Mouse (Mus musculus) MEL (cell line): ENCODE measurements around the gene Iqschfp. TPM values are rescaled to one million over a fixed set of nuclear protein-coding genes. Genes with fewer than 3 reads are reported as not detected.

Source experiments
- DNase-seq: peaks from one replicate; pipeline ENCODE4 v3.0.0; 2011; ENCODE audit warnings: low read depth, low spot score
- H3K27ac ChIP-seq: 2 replicates; pipeline ENCODE4 v1.5.1; 2012; ENCODE audit warnings: low read depth, mild to moderate bottlenecking, control low read depth, low read length, moderate library complexity; ENCODE audit not compliant: control insufficient read depth
- H3K27me3 ChIP-seq, 2 experiments: fragments of 150-350 bp in 1 of 2; sonication (generic) in 1 of 2; 2 replicates each; pipeline ENCODE4 v1.6.1; 2012; ENCODE audit warnings: low read length in 2 of 2, mild to moderate bottlenecking in 2 of 2, improper control_type of control experiment in 1 of 2, moderate library complexity in 1 of 2; ENCODE audit not compliant: insufficient read depth in 2 of 2, control insufficient read depth in 1 of 2
- H3K36me3 ChIP-seq, 2 experiments: 2 replicates each; pipeline ENCODE4 v1.6.1; 2012 to 2014; ENCODE audit warnings: low read length in 2 of 2, improper control_type of control experiment in 1 of 2, inconsistent platforms in 1 of 2, mild to moderate bottlenecking in 1 of 2; ENCODE audit not compliant: insufficient read depth in 2 of 2, control insufficient read depth in 1 of 2
- H3K4me1 ChIP-seq, 2 experiments: fragments of 150-350 bp in 1 of 2; sonication (generic) in 1 of 2; 2 replicates each; pipeline ENCODE4 v1.6.1; 2012; ENCODE audit warnings: low read length in 2 of 2, improper control_type of control experiment in 1 of 2, mild to moderate bottlenecking in 1 of 2; ENCODE audit not compliant: insufficient read depth in 2 of 2, control insufficient read depth in 1 of 2
- H3K4me3 ChIP-seq, 2 experiments: fragments of 150-350 bp in 1 of 2; sonication (generic) in 1 of 2; 2 replicates each; pipeline ENCODE4 v1.5.1; 2012; ENCODE audit warnings: low read depth in 2 of 2, low read length in 2 of 2, mild to moderate bottlenecking in 2 of 2, moderate library complexity in 2 of 2, control low read depth in 1 of 2, improper control_type of control experiment in 1 of 2; ENCODE audit not compliant: control insufficient read depth in 1 of 2, insufficient read depth in 1 of 2
- H3K79me2 ChIP-seq: 2 replicates; pipeline ENCODE4 v1.6.1; 2012; ENCODE audit warnings: mild to moderate bottlenecking, low read length, moderate library complexity; ENCODE audit not compliant: control insufficient read depth, poor library complexity, insufficient read depth
- H3K9ac ChIP-seq: 2 replicates; pipeline ENCODE4 v1.6.1; 2012; ENCODE audit warnings: low read depth, mild to moderate bottlenecking, control low read depth, low read length, moderate library complexity; ENCODE audit not compliant: control insufficient read depth, poor library complexity, severe bottlenecking
- H3K9me3 ChIP-seq: fragments of 150-350 bp; sonication (generic); replicated peaks from 2 replicates; pipeline ENCODE4 v1.6.1; 2012; ENCODE audit warnings: mild to moderate bottlenecking, low read length, improper control_type of control experiment, moderate library complexity; ENCODE audit not compliant: insufficient read depth
- BHLHE40 ChIP-seq: IDR thresholded peaks from 2 replicates; pipeline ENCODE4 v1.6.1; 2012; ENCODE audit warnings: low read depth, mild to moderate bottlenecking, inconsistent platforms, low read length, improper control_type of control experiment, borderline replicate concordance
- CTCF ChIP-seq, 3 experiments: IDR thresholded peaks in 2 of 3; conservative IDR thresholded peaks in 1 of 3; 2 replicates each; pipeline ENCODE4 v1.5.1; 2011 to 2012; ENCODE audit warnings: low read length in 3 of 3, low read depth in 2 of 3, mild to moderate bottlenecking in 2 of 3, improper control_type of control experiment in 1 of 3, inconsistent platforms in 1 of 3, mixed read lengths in 1 of 3, moderate library complexity in 1 of 3; ENCODE audit not compliant: control insufficient read depth in 1 of 3, insufficient read depth in 1 of 3, poor library complexity in 1 of 3, severe bottlenecking in 1 of 3
- E2F4 ChIP-seq: IDR thresholded peaks from 2 replicates; pipeline ENCODE4 v1.6.1; 2011; ENCODE audit warnings: low read depth, low read length, improper control_type of control experiment, borderline replicate concordance
- ETS1 ChIP-seq: IDR thresholded peaks from 2 replicates; pipeline ENCODE4 v1.6.1; 2012; ENCODE audit warnings: low read depth, mild to moderate bottlenecking, inconsistent platforms, low read length, improper control_type of control experiment, moderate library complexity
- GATA1 ChIP-seq: IDR thresholded peaks from 2 replicates; pipeline ENCODE4 v1.6.1; 2011; ENCODE audit warnings: low read depth, low read length, improper control_type of control experiment
- JUND ChIP-seq: IDR thresholded peaks from 2 replicates; pipeline ENCODE4 v1.6.1; 2011; ENCODE audit warnings: low read depth, mild to moderate bottlenecking, improper control_type of control experiment, low read length
- KAT2A ChIP-seq: conservative IDR thresholded peaks from 2 replicates; pipeline ENCODE4 v1.6.1; 2012; ENCODE audit warnings: low read depth, low read length, improper control_type of control experiment, inconsistent platforms
- MAFK ChIP-seq: IDR thresholded peaks from 2 replicates; pipeline ENCODE4 v1.6.1; 2011; ENCODE audit warnings: low read depth, mild to moderate bottlenecking, low read length, improper control_type of control experiment, borderline replicate concordance
- MAZ ChIP-seq: IDR thresholded peaks from 2 replicates; pipeline ENCODE4 v1.6.1; 2012; ENCODE audit warnings: low read depth, mild to moderate bottlenecking, inconsistent platforms, low read length, improper control_type of control experiment
- MEF2A ChIP-seq: IDR thresholded peaks from 2 replicates; pipeline ENCODE4 v1.6.1; 2014; ENCODE audit warnings: low read depth, mild to moderate bottlenecking, inconsistent platforms, low read length, improper control_type of control experiment; ENCODE audit not compliant: poor library complexity, insufficient replicate concordance, severe bottlenecking; ENCODE audit errors: extremely low read depth
- MYB ChIP-seq: IDR thresholded peaks from 2 replicates; pipeline ENCODE4 v1.6.1; 2011; ENCODE audit warnings: mild to moderate bottlenecking, low read depth, low read length, improper control_type of control experiment
- MYC ChIP-seq: IDR thresholded peaks from 2 replicates; pipeline ENCODE4 v1.6.1; 2011; ENCODE audit warnings: low read depth, mild to moderate bottlenecking, low read length, improper control_type of control experiment, moderate library complexity
- NELFE ChIP-seq: IDR thresholded peaks from 2 replicates; pipeline ENCODE4 v1.6.1; 2011; ENCODE audit warnings: low read depth, low read length, improper control_type of control experiment
- POLR2A ChIP-seq, 2 experiments: IDR thresholded peaks; 2 replicates each; pipeline ENCODE4 v1.6.1; 2011 to 2012; ENCODE audit warnings: low read length in 2 of 2, mild to moderate bottlenecking in 2 of 2, control low read depth in 1 of 2, improper control_type of control experiment in 1 of 2, low read depth in 1 of 2, moderate library complexity in 1 of 2; ENCODE audit not compliant: control insufficient read depth in 1 of 2, insufficient read depth in 1 of 2, poor library complexity in 1 of 2
- POLR2AphosphoS2 ChIP-seq: IDR thresholded peaks from 2 replicates; pipeline ENCODE4 v1.6.1; 2011; ENCODE audit warnings: low read length, improper control_type of control experiment
- POLR2AphosphoS5 ChIP-seq: IDR thresholded peaks from 2 replicates; pipeline ENCODE4 v1.6.1; 2012; ENCODE audit warnings: low read depth, borderline replicate concordance, mild to moderate bottlenecking, inconsistent platforms, low read length, moderate library complexity, mixed read lengths
- RAD21 ChIP-seq: IDR thresholded peaks from 2 replicates; pipeline ENCODE4 v1.6.1; 2011; ENCODE audit warnings: mild to moderate bottlenecking, low read depth, low read length, improper control_type of control experiment
- RCOR1 ChIP-seq: IDR thresholded peaks from 2 replicates; pipeline ENCODE4 v1.6.1; 2012; ENCODE audit warnings: low read depth, mild to moderate bottlenecking, inconsistent platforms, low read length, improper control_type of control experiment
- SIN3A ChIP-seq: IDR thresholded peaks from 2 replicates; pipeline ENCODE4 v1.6.1; 2012; ENCODE audit warnings: low read length, improper control_type of control experiment, inconsistent platforms
- SMC3 ChIP-seq: IDR thresholded peaks from 2 replicates; pipeline ENCODE4 v1.6.1; 2011; ENCODE audit warnings: low read depth, low read length, improper control_type of control experiment
- TAL1 ChIP-seq: IDR thresholded peaks from 2 replicates; pipeline ENCODE4 v1.6.1; 2012; ENCODE audit warnings: mild to moderate bottlenecking, inconsistent platforms, low read length, moderate library complexity, mixed read lengths
- TCF12 ChIP-seq: IDR thresholded peaks from 2 replicates; pipeline ENCODE4 v1.6.1; 2014; ENCODE audit warnings: low read depth, mild to moderate bottlenecking, inconsistent platforms, low read length, improper control_type of control experiment, moderate library complexity
- UBTF ChIP-seq: IDR thresholded peaks from 2 replicates; pipeline ENCODE4 v1.6.1; 2012; ENCODE audit warnings: low read depth, mild to moderate bottlenecking, inconsistent platforms, low read length, improper control_type of control experiment, moderate library complexity, borderline replicate concordance; ENCODE audit not compliant: insufficient read depth
- USF2 ChIP-seq, 2 experiments: IDR thresholded peaks; 2 replicates each; pipeline ENCODE4 v1.6.1; 2011 to 2012; ENCODE audit warnings: improper control_type of control experiment in 2 of 2, low read length in 2 of 2, borderline replicate concordance in 1 of 2, inconsistent platforms in 1 of 2, low read depth in 1 of 2, mild to moderate bottlenecking in 1 of 2; ENCODE audit not compliant: insufficient read depth in 1 of 2
- ZKSCAN1 ChIP-seq: IDR thresholded peaks from 2 replicates; pipeline ENCODE4 v1.6.1; 2012; ENCODE audit warnings: low read depth, mild to moderate bottlenecking, inconsistent platforms, low read length, improper control_type of control experiment, moderate library complexity
- ZNF384 ChIP-seq: IDR thresholded peaks from 2 replicates; pipeline ENCODE4 v1.6.1; 2012; ENCODE audit warnings: low read depth, mild to moderate bottlenecking, inconsistent platforms, low read length, improper control_type of control experiment
- polyA plus RNA-seq, 2 experiments: library from polyadenylated mRNA; stranded (reverse) in 1 of 2; unstranded in 1 of 2; fragments of >175 nt in 1 of 2; fragments of >200 nt in 1 of 2; gene quantifications; 2 replicates each; pipeline versions ENCODE4 v1.2.1 to v1.2.4; 2012; ENCODE audit warnings: low replicate concordance in 2 of 2, low read depth in 1 of 2; ENCODE audit not compliant: insufficient read length in 2 of 2, insufficient read depth in 1 of 2, missing spikeins in 1 of 2
- total RNA-seq: library from RNA; depleted of rRNA; stranded (reverse); fragments of 300-350 nt; gene quantifications from 2 replicates; pipeline ENCODE4 v1.2.3, GENCODE M21; 2012

The Iqschfp gene
- total and polyA plus RNA-seq, 3 experiments: not detected

DNA sequence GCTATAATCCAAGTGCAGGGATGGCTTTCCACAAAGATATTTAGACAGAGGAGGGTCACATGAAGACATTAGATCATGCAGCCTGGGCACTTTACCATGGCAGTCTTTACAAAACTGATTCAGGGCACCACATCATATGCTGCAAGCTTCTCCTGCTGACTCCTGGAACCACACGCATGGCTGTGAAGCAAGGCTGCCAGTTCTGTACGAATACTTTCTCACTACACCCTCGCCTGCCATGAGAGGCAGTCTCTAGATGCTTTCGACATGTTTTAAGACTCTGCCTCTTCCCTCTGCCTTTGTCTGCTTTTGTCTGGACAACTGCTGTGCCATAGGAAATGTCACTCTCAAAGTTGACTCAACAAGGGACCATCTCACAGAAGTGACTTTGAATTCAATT lies 318.4 kb downstream of the Iqschfp start:
- no peaks in the 10 kb centered on the region for H3K27me3 ChIP-seq
- no peaks in the 10 kb centered on the region for H3K9me3 ChIP-seq
- H3K79me2 ChIP-seq: no peaks in the 10 kb centered on the region
- no peak overlapping the region for H3K27ac ChIP-seq
- H3K4me3 ChIP-seq: no peak overlapping the region
- no peak overlapping the region for H3K9ac ChIP-seq
- no peaks in the 10 kb centered on the region for H3K36me3 ChIP-seq
- no peak for DNase-seq
- H3K4me1 ChIP-seq: no peaks in the 10 kb centered on the region
- TF ChIP-seq SMC3 (no peak), ZKSCAN1 (no peak), MAZ (no peak), NELFE (no peak), USF2 (IDR thresholded peaks at IDR 0.05; ENCODE audit: borderline replicate concordance in 1 of 2, insufficient read depth in 1 of 2, low read depth in 1 of 2, low read length in 2 of 2) (no peak), UBTF (no peak), POLR2A (IDR thresholded peaks at IDR 0.05; ENCODE audit: control insufficient read depth in 1 of 2, insufficient read depth in 1 of 2, low read depth in 1 of 2, low read length in 2 of 2, poor library complexity in 1 of 2) (no peak), MYB (no peak), TCF12 (no peak), ZNF384 (no peak), TAL1 (no peak), JUND (no peak), E2F4 (no peak), MAFK (no peak), MEF2A (no peak), ETS1 (no peak), BHLHE40 (no peak), MYC (no peak)

DNA sequence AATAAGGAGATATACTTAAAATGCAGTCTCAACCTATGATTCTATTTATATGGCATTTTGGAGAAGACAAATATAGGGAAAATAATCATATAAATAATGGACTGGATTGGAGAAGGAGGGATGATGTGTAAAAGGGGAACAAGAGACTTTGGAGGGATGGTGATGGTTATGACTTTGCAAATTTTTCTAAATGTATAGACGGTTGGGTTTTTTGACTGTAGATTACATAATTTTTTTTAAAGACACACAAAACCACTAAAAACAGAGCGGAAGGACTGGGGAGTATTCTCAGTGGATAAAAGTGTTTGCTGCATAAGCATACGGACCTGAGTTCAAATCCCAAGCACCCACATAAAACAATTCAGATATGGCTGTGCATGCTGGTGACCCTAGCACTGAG lies 329.4 kb downstream of the Iqschfp start:
- H3K79me2 ChIP-seq: no peaks in the 10 kb centered on the region
- TF ChIP-seq POLR2A (IDR thresholded peaks at IDR 0.05; ENCODE audit: control insufficient read depth in 1 of 2, insufficient read depth in 1 of 2, low read depth in 1 of 2, low read length in 2 of 2, poor library complexity in 1 of 2) (no peak), MEF2A (no peak), CTCF (IDR thresholded peaks at IDR 0.05 in 2 of 3, conservative IDR thresholded peaks at IDR 0.05 in 1 of 3; ENCODE audit: control insufficient read depth in 1 of 3, insufficient read depth in 1 of 3, low read depth in 2 of 3, low read length in 3 of 3, poor library complexity in 1 of 3, severe bottlenecking in 1 of 3) (no peak), KAT2A (no peak), RCOR1 (no peak), RAD21 (no peak), GATA1 (no peak), SIN3A (no peak), POLR2AphosphoS5 (no peak), POLR2AphosphoS2 (no peak), JUND (no peak), MAZ (no peak), NELFE (no peak)
- TF ChIP-seq, all 39 proteins: peak for 0
- no peaks in the 10 kb centered on the region for H3K9me3 ChIP-seq
- H3K27me3 ChIP-seq: no peaks in the 10 kb centered on the region
- H3K9ac ChIP-seq: no peak overlapping the region
- H3K4me1 ChIP-seq: no peaks in the 10 kb centered on the region
- DNase-seq: no peak
- H3K36me3 ChIP-seq: no peaks in the 10 kb centered on the region
- H3K27ac ChIP-seq: no peak overlapping the region
- no peak overlapping the region for H3K4me3 ChIP-seq
